Mouse (Mus musculus): ENCODE measurements around the gene Pth1r.

DNA sequence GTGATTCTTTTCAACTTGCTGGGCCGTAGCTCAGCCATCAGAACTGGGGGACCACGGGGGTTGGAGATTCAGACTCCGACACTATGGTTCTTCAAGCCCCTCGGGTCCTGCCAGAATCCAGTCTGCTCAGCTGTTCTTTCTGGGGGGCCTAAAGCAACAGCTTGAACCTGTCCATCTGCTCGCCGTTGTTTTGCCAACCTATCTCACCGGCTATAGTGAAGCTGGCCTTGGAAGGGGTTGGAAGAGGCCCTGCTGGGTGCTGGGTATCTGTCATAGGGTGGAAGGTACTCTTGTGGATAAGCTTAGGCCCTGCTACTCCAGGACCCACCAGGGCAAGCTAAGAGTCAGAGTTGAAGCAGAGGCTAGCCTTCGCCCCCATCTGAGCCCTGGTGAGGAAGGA, 13.9 kb upstream of the Pth1r start:
- no peak for TF ChIP-seq CTCF (IDR thresholded peaks at IDR 0.05; ENCODE audit: low read depth)
- TF ChIP-seq EP300 (optimal IDR thresholded peaks at IDR 0.05), result no peak

Data from stomach, postnatal 0 days (tissue).